Mouse (Mus musculus) brain, embryonic 14.5 days (tissue): ENCODE data around the gene Gm7970. TPM values are rescaled to one million over a fixed set of nuclear protein-coding genes. Genes with fewer than 3 reads are reported as not detected.
"Not testable (repeated sequence)": the region's sequence is repeated elsewhere in the genome, so short reads cannot be mapped to it uniquely, and the experiment has no call there.

Source experiments
- DNase-seq: peaks from one replicate; pipeline ENCODE4 v3.0.0-alpha.2; 2011; ENCODE audit warnings: low read depth
- polyA plus RNA-seq: library from polyadenylated mRNA; depleted of rRNA; stranded (reverse); fragments of >200 nt; gene quantifications from 2 replicates; pipeline ENCODE4 v1.2.3, GENCODE M21; 2012; rRNA removed

The Gm7970 gene
- polyA plus RNA-seq, result not detected in 2 replicates

DNA sequence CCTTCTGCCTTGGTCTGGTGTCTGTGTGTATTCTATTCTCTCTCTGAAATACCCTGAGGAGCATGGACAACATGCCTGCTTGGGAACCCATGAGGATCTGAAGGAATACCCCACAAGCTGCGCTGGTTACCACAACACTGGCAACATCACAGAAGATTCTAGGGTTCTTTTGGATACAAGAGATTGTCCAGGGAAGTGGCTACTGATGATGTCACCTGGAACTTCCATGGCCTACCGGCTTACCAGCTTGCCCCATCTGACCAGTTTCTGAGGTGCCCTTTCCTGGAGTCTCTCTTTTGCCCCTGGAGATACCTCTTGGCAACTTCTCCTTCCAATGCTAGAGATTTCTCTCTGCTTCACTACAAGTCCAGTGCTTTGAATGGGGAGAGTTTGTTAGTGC, at the start of gene Gm7970:
Gm7970 (minus strand) TSS at position 101 of the 400 bp plus-strand sequence.
- not testable (repeated sequence) for DNase-seq

DNA sequence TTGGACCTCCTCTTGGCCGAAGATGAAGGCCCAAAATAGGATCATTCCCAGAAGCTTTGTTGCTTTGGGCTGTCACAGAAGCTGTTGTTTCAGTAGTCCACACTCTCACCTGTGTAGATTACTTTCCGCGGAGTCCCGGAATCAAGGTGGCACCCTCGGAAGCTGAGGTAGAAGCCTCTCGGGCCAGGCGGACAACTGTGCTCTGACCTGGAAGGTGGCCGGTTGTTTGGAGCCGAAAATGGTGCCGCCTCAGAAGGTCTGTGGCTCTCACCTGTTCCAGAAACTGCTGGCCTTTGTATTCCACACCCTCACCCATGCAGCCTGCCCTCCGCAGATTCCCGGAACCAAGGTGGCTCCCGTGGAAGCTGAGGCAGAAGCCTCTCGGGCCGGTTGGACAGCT, 45.6 kb upstream of the Gm7970 start:
- not testable (repeated sequence) for DNase-seq

DNA sequence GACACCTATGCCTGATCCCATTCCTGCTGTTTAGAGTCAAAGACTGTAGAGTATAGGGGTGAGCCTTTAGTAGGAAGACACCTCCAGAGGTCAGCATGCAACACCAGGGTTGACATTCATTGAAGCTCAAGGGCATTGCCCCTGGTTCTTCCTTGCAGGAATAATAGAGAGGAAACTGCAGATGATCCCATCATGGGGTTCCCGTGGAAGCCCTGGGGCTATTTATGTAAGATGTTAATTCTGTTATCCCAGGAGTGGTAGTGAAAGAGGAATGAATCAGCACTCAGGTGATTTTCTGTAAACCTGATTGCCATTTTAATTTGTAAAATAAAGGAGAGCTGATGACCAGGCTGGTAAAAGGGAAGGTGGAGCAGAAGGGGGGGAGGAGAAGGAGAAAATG, 31.0 kb upstream of the Gm7970 start:
- DNase-seq, result not testable (repeated sequence)

DNA sequence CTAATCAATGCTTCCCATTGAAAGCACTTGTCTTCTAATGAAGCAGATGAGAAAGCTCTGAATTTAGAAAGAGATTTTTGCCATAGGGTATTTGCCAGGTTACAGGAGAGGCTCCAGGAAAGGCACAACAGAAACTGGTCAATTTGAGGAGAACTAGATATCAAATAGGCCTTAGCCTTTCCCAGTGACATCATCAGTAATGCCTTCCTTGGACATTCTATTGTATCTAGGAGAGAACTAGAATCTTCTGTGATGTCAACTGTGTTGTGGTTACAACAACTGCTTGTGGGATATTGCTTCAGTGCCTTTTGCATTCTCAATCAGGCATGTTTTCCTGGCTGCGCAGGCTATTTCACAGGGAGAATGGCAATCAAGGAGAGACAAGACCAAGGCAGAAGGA, 17.5 kb upstream of the Gm7970 start, which contains the start of gene 1700049E17Rik2:
1700049E17Rik2 (plus strand) TSS at position 301 of the 400 bp plus-strand sequence.
- not testable (repeated sequence) for DNase-seq

DNA sequence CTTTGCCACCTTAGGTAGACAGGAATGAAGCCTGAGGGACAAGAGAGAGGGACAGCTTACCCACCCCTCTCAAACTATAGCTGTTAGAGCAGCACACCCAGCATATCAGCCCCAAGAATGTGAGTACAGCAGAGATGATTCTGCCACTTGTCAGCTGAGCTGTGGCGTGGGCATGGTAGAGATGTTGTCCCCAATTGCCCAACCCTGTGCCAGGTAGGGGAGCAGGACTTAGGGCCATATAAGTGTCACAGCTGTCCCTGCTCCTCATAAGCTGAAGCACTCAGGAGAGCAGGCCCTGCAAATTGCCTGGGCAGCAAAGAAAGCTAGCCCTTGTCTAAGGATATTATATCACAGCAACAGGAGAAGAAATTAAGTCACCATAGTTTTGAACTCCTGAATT, 30.7 kb downstream of the Gm7970 start:
- not testable (repeated sequence) for DNase-seq

DNA sequence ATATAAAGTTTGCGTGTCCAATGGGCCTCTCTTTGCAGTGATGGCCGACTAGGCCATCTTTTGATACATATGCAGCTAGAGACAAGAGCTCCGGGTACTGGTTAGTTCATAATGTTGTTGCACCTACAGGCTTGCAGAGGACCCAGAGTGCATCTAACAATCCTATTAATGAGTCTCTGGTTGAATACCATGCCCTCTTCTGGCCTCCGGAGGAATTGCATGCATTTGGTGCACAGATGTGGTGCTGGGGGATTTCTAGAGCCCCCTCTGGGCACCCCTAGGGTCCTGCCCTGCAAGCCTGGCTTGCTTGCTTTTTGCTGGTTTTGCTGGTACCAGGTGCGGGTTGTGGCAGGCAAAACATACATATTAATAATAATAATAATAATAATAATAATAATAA, 34.7 kb downstream of the Gm7970 start:
- DNase-seq, result not testable (repeated sequence)

Other genes starting within 250 kb of the Gm7970 start
- gene Gm5798, start 207.0 kb downstream of the Gm7970 start, polyA plus RNA-seq, result not detected in 2 replicates
- gene Gm7945, start 169.2 kb downstream of the Gm7970 start, polyA plus RNA-seq, result not detected in 2 replicates
- gene Gm6482, start 147.3 kb downstream of the Gm7970 start, polyA plus RNA-seq, result not detected in 2 replicates
- not detected in 2 replicates for gene Gm7954, start 102.1 kb downstream of the Gm7970 start, polyA plus RNA-seq
- not detected in 2 replicates for gene Gm3486, start 66.1 kb downstream of the Gm7970 start, polyA plus RNA-seq
- gene 1700049E17Rik2, start 17.6 kb upstream of the Gm7970 start, polyA plus RNA-seq, result not detected in 2 replicates
- not detected in 2 replicates for gene Gm3072, start 69.0 kb upstream of the Gm7970 start, polyA plus RNA-seq
- not detected in 2 replicates for gene Gm3676, start 90.9 kb upstream of the Gm7970 start, polyA plus RNA-seq
- gene Gm8068, start 146.3 kb upstream of the Gm7970 start, polyA plus RNA-seq, result not detected in 2 replicates
- gene Gm7929, start 195.0 kb upstream of the Gm7970 start, polyA plus RNA-seq, result not detected in 2 replicates
- gene Gm47189, start 216.9 kb upstream of the Gm7970 start, polyA plus RNA-seq, result not detected in 2 replicates